Mouse (Mus musculus) liver, postnatal 0 days (tissue): Measurements from ENCODE around the gene Olfr108.

Source experiments
- CTCF ChIP-seq: sonication (generic); IDR thresholded peaks from 2 replicates; pipeline ENCODE4 v1.5.1; 2016; ENCODE audit warnings: antibody characterized with exemption, low read depth
- EP300 ChIP-seq: IDR thresholded peaks from 2 replicates; pipeline ENCODE4 v1.6.1; 2016; ENCODE audit warnings: antibody characterized with exemption, low read depth, mild to moderate bottlenecking

GRCm38 (mm10) chr17:37483452-37483851 lies 38.2 kb downstream of the Olfr108 start, which contains the start of gene H2-M2:
- TF ChIP-seq CTCF (no peak), EP300 (no peak)
